In genomic region chr19:14644756-14645155, GRCm38 (mm10) we compare ENCODE assay signal across 23 mouse cellular contexts.
"Had no signal": no experiment of that assay in that cellular context is flagged by ENCODE, and none has a peak within 500 bp of the region (broad histone marks: within the 10 kb centered on the region; RNA-seq: fewer than 3 reads in every experiment).

No protein-coding gene starts in this region.

- H3K27ac ChIP-seq: embryonic facial prominence, embryonic 10.5 days; embryonic facial prominence, embryonic 12.5 days; embryonic facial prominence, embryonic 13.5 days; embryonic facial prominence, embryonic 15.5 days; forebrain, embryonic 10.5 days; forebrain, embryonic 12.5 days; forebrain, embryonic 13.5 days; forebrain, embryonic 15.5 days; gastrocnemius, adult 2 months; heart, adult 2 months; heart, embryonic 13.5 days had no signal

- H3K4me3 ChIP-seq: embryonic facial prominence, embryonic 10.5 days; embryonic facial prominence, embryonic 12.5 days; embryonic facial prominence, embryonic 13.5 days; embryonic facial prominence, embryonic 15.5 days; erythroblast, embryonic 14.5 days; forebrain, embryonic 10.5 days; forebrain, embryonic 12.5 days; forebrain, embryonic 13.5 days; forebrain, embryonic 15.5 days; gastrocnemius, adult 2 months; heart, adult 2 months; heart, embryonic 12.5 days; heart, embryonic 13.5 days had no signal

- H3K36me3 ChIP-seq: embryonic facial prominence, embryonic 10.5 days; embryonic facial prominence, embryonic 12.5 days; embryonic facial prominence, embryonic 13.5 days; embryonic facial prominence, embryonic 15.5 days; forebrain, embryonic 10.5 days; forebrain, embryonic 12.5 days; forebrain, embryonic 15.5 days; heart, embryonic 12.5 days; heart, embryonic 13.5 days had no signal

- DNase-seq: cerebellum, postnatal 10 days; cerebellum, postnatal 14 days; cerebellum, postnatal 25 days; cerebellum, postnatal 36 days; embryo, embryonic 11 days; forebrain, postnatal 0 days; gastrocnemius, adult 2 months; gastrocnemius, postnatal 10 days; gastrocnemius, postnatal 25 days; gastrocnemius, postnatal 36 days; heart, adult 18-20 months; heart, adult 2 months had no signal

- H3K27me3 ChIP-seq: embryonic facial prominence, embryonic 12.5 days; embryonic facial prominence, embryonic 13.5 days; embryonic facial prominence, embryonic 15.5 days; forebrain, embryonic 12.5 days; forebrain, embryonic 13.5 days; heart, embryonic 12.5 days; heart, embryonic 13.5 days had no signal

- H3K4me1 ChIP-seq: embryonic facial prominence, embryonic 15.5 days; forebrain, embryonic 12.5 days; forebrain, embryonic 13.5 days; forebrain, embryonic 15.5 days; heart, embryonic 12.5 days; heart, embryonic 13.5 days had no signal

- H3K9me3 ChIP-seq: embryonic facial prominence, embryonic 10.5 days; embryonic facial prominence, embryonic 12.5 days; embryonic facial prominence, embryonic 13.5 days; embryonic facial prominence, embryonic 15.5 days; forebrain, embryonic 10.5 days; forebrain, embryonic 12.5 days; forebrain, embryonic 13.5 days; forebrain, embryonic 15.5 days; heart, embryonic 12.5 days; heart, embryonic 13.5 days had no signal
